Mouse (Mus musculus): Measurements from ENCODE around the gene Timm13. TPM values are rescaled to one million over a fixed set of nuclear protein-coding genes. Genes with fewer than 3 reads are reported as not detected.

The Timm13 gene
- polyA plus RNA-seq, 1 experiment from 2014 or later, result 282 TPM

GRCm38 (mm10) chr10:80897861-80898510 is 2.8 kb downstream of the Timm13 start:
- WGBS, result 35% methylated on average over 41 of the region's 41 CpGs
- Histone ChIP-seq H3K4me1 (peaks cover 19% of the 10 kb centered on the region), H3K36me3 (peaks cover 27% of the 10 kb centered on the region), H3K4me2 (replicated peaks) (peak overlapping the region; percentile 34), H3K4me3 (no peak overlapping the region), H3K27me3 (replicated peaks) (peaks cover 7% of the 10 kb centered on the region; the same call in 1 of the 2 replicates), H3K9me3 (no peaks in the 10 kb centered on the region), H3K9ac (no peak overlapping the region), H3K27ac (no peak overlapping the region)
- ATAC-seq (ENCODE audit: low FRiP score, low read depth), result no peak

GRCm38 (mm10) chr10:80896581-80897485 is 3.9 kb downstream of the Timm13 start:
- ATAC-seq (ENCODE audit: low FRiP score, low read depth), result no peak

GRCm38 (mm10) chr10:80895697-80896096 is 5.1 kb downstream of the Timm13 start:
- WGBS, result 76% methylated on average over 6 of the region's 6 CpGs
- H3K9ac ChIP-seq, result no peak overlapping the region
- H3K9me3 ChIP-seq, result no peaks in the 10 kb centered on the region

More at GRCm38 (mm10) chr10:80896581-80897485, 3.9 kb downstream of the Timm13 start:
- Histone ChIP-seq H3K27ac (no peak overlapping the region), H3K9me3 (no peaks in the 10 kb centered on the region), H3K4me3 (no peak overlapping the region), H3K4me2 (replicated peaks) (no peak overlapping the region), H3K9ac (no peak overlapping the region), H3K4me1 (peaks cover 19% of the 10 kb centered on the region), H3K27me3 (replicated peaks) (peaks cover 7% of the 10 kb centered on the region; the same call in 1 of the 2 replicates), H3K36me3 (peaks cover 16% of the 10 kb centered on the region; the same call in 1 of the 2 replicates)
- WGBS, result 71% methylated on average over 24 of the region's 24 CpGs

GRCm38 (mm10) chr10:80895100-80895499 is 5.7 kb downstream of the Timm13 start:
- Histone ChIP-seq H3K9ac (no peak overlapping the region), H3K4me3 (no peak overlapping the region), H3K27me3 (replicated peaks) (peaks cover 12% of the 10 kb centered on the region; the same call in 1 of the 2 replicates), H3K4me2 (replicated peaks) (no peak overlapping the region), H3K9me3 (no peaks in the 10 kb centered on the region), H3K4me1 (peaks cover 16% of the 10 kb centered on the region), H3K27ac (no peak overlapping the region), H3K36me3 (peaks cover 12% of the 10 kb centered on the region; the same call in 1 of the 2 replicates)
- no peak for ATAC-seq (ENCODE audit: low FRiP score, low read depth)
- WGBS, result 88% methylated on average over 7 of the region's 7 CpGs

More at GRCm38 (mm10) chr10:80895697-80896096, 5.1 kb downstream of the Timm13 start:
- Histone ChIP-seq H3K4me3 (no peak overlapping the region), H3K4me1 (peaks cover 16% of the 10 kb centered on the region), H3K4me2 (replicated peaks) (no peak overlapping the region), H3K36me3 (peaks cover 12% of the 10 kb centered on the region; the same call in 1 of the 2 replicates), H3K27me3 (replicated peaks) (peaks cover 7% of the 10 kb centered on the region; the same call in 1 of the 2 replicates), H3K27ac (no peak overlapping the region)
- ATAC-seq (ENCODE audit: low FRiP score, low read depth), result no peak

GRCm38 (mm10) chr10:80887181-80887580 is 13.6 kb downstream of the Timm13 start:
- no peaks in the 10 kb centered on the region for H3K36me3 ChIP-seq
- no peak overlapping the region for H3K4me3 ChIP-seq
- no peak overlapping the region for H3K27ac ChIP-seq
- no peak for ATAC-seq (ENCODE audit: low FRiP score, low read depth)
- H3K9ac ChIP-seq, result no peak overlapping the region
- H3K4me1 ChIP-seq, result no peaks in the 10 kb centered on the region
- 81% methylated on average over 11 of the region's 11 CpGs for WGBS
- H3K27me3 ChIP-seq (replicated peaks), result peaks cover 25% of the 10 kb centered on the region
- no peaks in the 10 kb centered on the region for H3K9me3 ChIP-seq
- H3K4me2 ChIP-seq (replicated peaks), result no peak overlapping the region

GRCm38 (mm10) chr10:80881301-80881700 is 19.5 kb downstream of the Timm13 start:
- Histone ChIP-seq H3K27ac (no peak overlapping the region), H3K4me3 (no peak overlapping the region), H3K4me1 (no peaks in the 10 kb centered on the region), H3K27me3 (replicated peaks) (no peaks in the 10 kb centered on the region), H3K9me3 (no peaks in the 10 kb centered on the region), H3K36me3 (no peaks in the 10 kb centered on the region), H3K9ac (no peak overlapping the region), H3K4me2 (replicated peaks) (no peak overlapping the region)
- no peak for ATAC-seq (ENCODE audit: low FRiP score, low read depth)
- WGBS, result 24% methylated on average over 10 of the region's 10 CpGs

GRCm38 (mm10) chr10:80880901-80881300 is 19.9 kb downstream of the Timm13 start:
- H3K36me3 ChIP-seq, result no peaks in the 10 kb centered on the region
- no peaks in the 10 kb centered on the region for H3K27me3 ChIP-seq (replicated peaks)
- no peak for ATAC-seq (ENCODE audit: low FRiP score, low read depth)
- 75% methylated on average over 2 of the region's 2 CpGs for WGBS
- H3K4me1 ChIP-seq, result no peaks in the 10 kb centered on the region
- no peak overlapping the region for H3K4me3 ChIP-seq
- no peak overlapping the region for H3K4me2 ChIP-seq (replicated peaks)
- H3K27ac ChIP-seq, result no peak overlapping the region
- H3K9ac ChIP-seq, result no peak overlapping the region
- H3K9me3 ChIP-seq, result no peaks in the 10 kb centered on the region

GRCm38 (mm10) chr10:80880131-80880641 is 20.6 kb downstream of the Timm13 start:
- no peaks in the 10 kb centered on the region for H3K9me3 ChIP-seq
- 24% methylated on average over 5 of the region's 5 CpGs for WGBS
- ATAC-seq (ENCODE audit: low FRiP score, low read depth), result peak; percentile 52; the same call in 1 of the 2 replicates

GRCm38 (mm10) chr10:80876594-80876993 is 24.2 kb downstream of the Timm13 start:
- H3K27me3 ChIP-seq (replicated peaks), result no peaks in the 10 kb centered on the region; the same call in 1 of the 2 replicates
- no peak overlapping the region for H3K27ac ChIP-seq
- no peaks in the 10 kb centered on the region for H3K9me3 ChIP-seq
- no peaks in the 10 kb centered on the region for H3K4me1 ChIP-seq
- no peaks in the 10 kb centered on the region for H3K36me3 ChIP-seq
- no peak overlapping the region for H3K4me3 ChIP-seq
- ATAC-seq (ENCODE audit: low FRiP score, low read depth), result no peak
- H3K9ac ChIP-seq, result no peak overlapping the region
- no peak overlapping the region for H3K4me2 ChIP-seq (replicated peaks)
- 29% methylated on average over 3 of the region's 3 CpGs for WGBS

More at GRCm38 (mm10) chr10:80880131-80880641, 20.6 kb downstream of the Timm13 start:
- no peak overlapping the region for H3K9ac ChIP-seq
- H3K36me3 ChIP-seq, result no peaks in the 10 kb centered on the region
- no peaks in the 10 kb centered on the region for H3K27me3 ChIP-seq (replicated peaks)
- H3K4me3 ChIP-seq, result no peak overlapping the region
- H3K4me2 ChIP-seq (replicated peaks), result no peak overlapping the region
- H3K27ac ChIP-seq, result no peak overlapping the region
- no peaks in the 10 kb centered on the region for H3K4me1 ChIP-seq

- no peak for ATAC-seq (ENCODE audit: low FRiP score, low read depth)
- no peaks in the 10 kb centered on the region for H3K9me3 ChIP-seq
- H3K4me2 ChIP-seq (replicated peaks), result no peak overlapping the region
- no peaks in the 10 kb centered on the region for H3K4me1 ChIP-seq
- no peaks in the 10 kb centered on the region for H3K36me3 ChIP-seq
- H3K9ac ChIP-seq, result no peak overlapping the region
- WGBS, result 32% methylated on average over 5 of the region's 5 CpGs
- no peak overlapping the region for H3K4me3 ChIP-seq
- no peaks in the 10 kb centered on the region; the same call in 1 of the 2 replicates for H3K27me3 ChIP-seq (replicated peaks)
- H3K27ac ChIP-seq, result no peak overlapping the region
Observed at GRCm38 (mm10) chr10:80876028-80876427, 24.7 kb downstream of the Timm13 start.

- H3K36me3 ChIP-seq, result no peaks in the 10 kb centered on the region
- no peak overlapping the region for H3K4me2 ChIP-seq (replicated peaks)
- no peaks in the 10 kb centered on the region for H3K4me1 ChIP-seq
- WGBS, result 76% methylated on average over 9 of the region's 9 CpGs
- H3K9ac ChIP-seq, result no peak overlapping the region
- no peak for ATAC-seq (ENCODE audit: low FRiP score, low read depth)
- H3K9me3 ChIP-seq, result no peaks in the 10 kb centered on the region
- H3K27me3 ChIP-seq (replicated peaks), result no peaks in the 10 kb centered on the region; the same call in 1 of the 2 replicates
- no peak overlapping the region for H3K4me3 ChIP-seq
- H3K27ac ChIP-seq, result no peak overlapping the region
Observed at GRCm38 (mm10) chr10:80874035-80874434, 26.7 kb downstream of the Timm13 start.

GRCm38 (mm10) chr10:80871581-80871980 is 29.2 kb downstream of the Timm13 start, which contains the start of gene Tmprss9:
Gene Tmprss9, plus strand, starts transcription at chr10:80871848.
- no peak within 1 kb of the TSS for H3K4me3 ChIP-seq
- no peak within 1 kb of the TSS for H3K4me2 ChIP-seq (replicated peaks)
- ATAC-seq (ENCODE audit: low FRiP score, low read depth), result no peak
- H3K4me1 ChIP-seq, result no peaks in the 10 kb centered on the region
- H3K27me3 ChIP-seq (replicated peaks), result no peaks in the 10 kb centered on the region; the same call in 1 of the 2 replicates
- no peak within 1 kb of the TSS for H3K9ac ChIP-seq
- WGBS, result 36% methylated on average over 9 of the region's 9 CpGs
- no peaks in the 10 kb centered on the region for H3K9me3 ChIP-seq
- no peak within 1 kb of the TSS for H3K27ac ChIP-seq
- H3K36me3 ChIP-seq, result peaks cover 18% of the 10 kb centered on the region

Data from neural tube, embryonic 12.5 days (tissue).